Mouse (Mus musculus) embryonic fibroblast, embryonic 13.5 days (primary cell): ENCODE data around the gene Epo. TPM values are rescaled to one million over a fixed set of nuclear protein-coding genes. Genes with fewer than 3 reads are reported as not detected.

Experiments
- H3K27ac ChIP-seq: 2 replicates; pipeline ENCODE4 v1.5.1; 2012; ENCODE audit warnings: low read length, control low read depth, inconsistent platforms; ENCODE audit not compliant: insufficient read depth
- H3K4me1 ChIP-seq: 2 replicates; pipeline ENCODE4 v1.6.1; 2011; ENCODE audit warnings: low read length; ENCODE audit not compliant: control insufficient read depth, insufficient read depth
- H3K4me3 ChIP-seq: 2 replicates; pipeline ENCODE4 v1.5.1; 2011; ENCODE audit warnings: mild to moderate bottlenecking, control low read depth, low read length; ENCODE audit not compliant: insufficient read depth
- CTCF ChIP-seq: IDR thresholded peaks from 2 replicates; pipeline ENCODE4 v1.5.1; 2011; ENCODE audit warnings: mild to moderate bottlenecking, control low read depth, low read length, moderate library complexity, borderline replicate concordance; ENCODE audit not compliant: insufficient read depth
- POLR2A ChIP-seq: IDR thresholded peaks from 2 replicates; pipeline ENCODE4 v1.6.1; 2011; ENCODE audit warnings: low read depth, mild to moderate bottlenecking, control low read depth, low read length, moderate library complexity
- polyA plus RNA-seq: library from polyadenylated mRNA; stranded (reverse); fragments of >200 nt; gene quantifications from 2 replicates; pipeline ENCODE4 v1.2.4, GENCODE M21; 2011; ENCODE audit warnings: low read depth; ENCODE audit not compliant: missing spikeins, insufficient read length

Gene Epo
- polyA plus RNA-seq, 1 experiment, result not detected

- no peaks in the 10 kb centered on the region for H3K4me1 ChIP-seq
- no peak for TF ChIP-seq POLR2A
- TF ChIP-seq CTCF, result no peak
- H3K4me3 ChIP-seq, result no peak overlapping the region
- H3K27ac ChIP-seq, result no peak overlapping the region
Measured at GRCm38 (mm10) chr5:137541768-137542540, 8.9 kb upstream of the Epo start.

- TF ChIP-seq CTCF (no peak), POLR2A (no peak)
- H3K4me3 ChIP-seq, result no peak overlapping the region
- H3K4me1 ChIP-seq, result no peaks in the 10 kb centered on the region
- H3K27ac ChIP-seq, result no peak overlapping the region
Measured at GRCm38 (mm10) chr5:137540991-137541390, 7.9 kb upstream of the Epo start.

- Histone ChIP-seq H3K4me1 (no peaks in the 10 kb centered on the region), H3K27ac (no peak overlapping the region), H3K4me3 (no peak overlapping the region)
- TF ChIP-seq CTCF (no peak), POLR2A (no peak)
Measured at GRCm38 (mm10) chr5:137539291-137539801, 6.3 kb upstream of the Epo start.

- Histone ChIP-seq H3K4me3 (no peak overlapping the region), H3K27ac (no peak overlapping the region), H3K4me1 (peaks cover 3% of the 10 kb centered on the region; the same call in 1 of the 2 replicates)
- TF ChIP-seq POLR2A (no peak), CTCF (no peak)
Measured at GRCm38 (mm10) chr5:137537461-137537860, 4.4 kb upstream of the Epo start.

- TF ChIP-seq POLR2A (no peak), CTCF (no peak)
- Histone ChIP-seq H3K4me3 (no peak overlapping the region), H3K27ac (no peak overlapping the region), H3K4me1 (peaks cover 3% of the 10 kb centered on the region; the same call in 1 of the 2 replicates)
Measured at GRCm38 (mm10) chr5:137535318-137535717, 2.3 kb upstream of the Epo start.

GRCm38 (mm10) chr5:137534762-137535161 is 1.7 kb upstream of the Epo start:
- Histone ChIP-seq H3K27ac (no peak overlapping the region), H3K4me3 (no peak overlapping the region), H3K4me1 (peaks cover 3% of the 10 kb centered on the region; the same call in 1 of the 2 replicates)
- TF ChIP-seq CTCF, result no peak
- TF ChIP-seq POLR2A, result no peak

- Histone ChIP-seq H3K4me1 (peaks cover 8% of the 10 kb centered on the region; the same call in 1 of the 2 replicates), H3K4me3 (peak overlapping the region; percentile 97), H3K27ac (peak overlapping the region; percentile 97)
- TF ChIP-seq CTCF (no peak), POLR2A (no peak)
Measured at GRCm38 (mm10) chr5:137532808-137533116, 280 bp downstream of the Epo start.

- Histone ChIP-seq H3K4me1 (peaks cover 8% of the 10 kb centered on the region; the same call in 1 of the 2 replicates), H3K27ac (peak overlapping the region; percentile 97), H3K4me3 (peak overlapping the region; percentile 97)
- TF ChIP-seq CTCF, result no peak
- TF ChIP-seq POLR2A, result peak; percentile 52; the same call in 1 of the 2 replicates
Measured at GRCm38 (mm10) chr5:137532131-137532807, 773 bp downstream of the Epo start.

GRCm38 (mm10) chr5:137531414-137532130 is 1.5 kb downstream of the Epo start:
- TF ChIP-seq POLR2A (peak; percentile 16; the same call in 1 of the 2 replicates), CTCF (no peak)
- peak overlapping the region; percentile 97 for H3K4me3 ChIP-seq
- H3K27ac ChIP-seq, result peak overlapping the region; percentile 97
- peaks cover 8% of the 10 kb centered on the region; the same call in 1 of the 2 replicates for H3K4me1 ChIP-seq
